Mouse (Mus musculus) hindbrain, embryonic 15.5 days (tissue): ENCODE data around the gene Pkm. TPM values are rescaled to one million over a fixed set of nuclear protein-coding genes. Genes with fewer than 3 reads are reported as not detected.

Source experiments
- ATAC-seq: fragments of 200-750 bp; cut with Nextera tagmentation; 2 replicates; pipeline ENCODE4 v1.8.0; 2017; ENCODE audit warnings: low read depth, moderate number of reproducible peaks, moderate TSS enrichment; ENCODE audit not compliant: low FRiP score
- H3K27ac ChIP-seq: fragments of 300-500 bp; sonication (generic); replicated peaks from 2 replicates; pipeline ENCODE4 v1.5.1; 2015; ENCODE audit warnings: mild to moderate bottlenecking, inconsistent platforms
- H3K27me3 ChIP-seq: fragments of 300-500 bp; sonication (generic); 2 replicates; pipeline ENCODE4 v1.6.1; 2015; ENCODE audit warnings: control low read depth, inconsistent platforms
- H3K36me3 ChIP-seq: fragments of 300-500 bp; sonication (generic); 2 replicates; pipeline ENCODE4 v1.6.1; 2015; ENCODE audit warnings: control low read depth, inconsistent platforms
- H3K4me1 ChIP-seq: fragments of 300-500 bp; sonication (generic); replicated peaks from 2 replicates; pipeline ENCODE4 v1.6.1; 2015; ENCODE audit warnings: control low read depth, inconsistent platforms
- H3K4me2 ChIP-seq: fragments of 300-500 bp; sonication (generic); 2 replicates; pipeline ENCODE4 v1.6.1; 2015; ENCODE audit warnings: moderate library complexity, mild to moderate bottlenecking, inconsistent platforms
- H3K4me3 ChIP-seq: fragments of 300-500 bp; sonication (generic); 2 replicates; pipeline ENCODE4 v1.5.1; 2015; ENCODE audit warnings: mild to moderate bottlenecking, inconsistent platforms
- H3K9ac ChIP-seq: fragments of 300-500 bp; sonication (generic); 2 replicates; pipeline ENCODE4 v1.6.1; 2015; ENCODE audit warnings: inconsistent platforms
- H3K9me3 ChIP-seq: fragments of 300-500 bp; sonication (generic); 2 replicates; pipeline ENCODE4 v1.6.1; 2016; ENCODE audit warnings: control low read depth, inconsistent platforms
- whole genome bisulfite sequencing: fragments of 180-500 bp; shearing (Covaris S2); methylation state at CpG from one replicate; pipeline ENCODE4 v1.1.7; 2015; 5-methylcytosine and 5-hydroxymethylcytosine counted together
- polyA plus RNA-seq: library from polyadenylated mRNA; unstranded; fragments of >200 nt; fragmentation: Nextera tagmentation; extraction: Ambion mirVana; gene quantifications from 2 replicates; pipeline ENCODE4 v1.2.1, GENCODE M21; 2015

The Pkm gene
- polyA plus RNA-seq, 1 experiment from 2014 or later, result 1,018 TPM

GRCm38 (mm10) chr9:59656635-59657617 is 758 bp downstream of the Pkm start:
- H3K27ac ChIP-seq, result peak overlapping the region; percentile 94
- H3K36me3 ChIP-seq, result peaks cover 2% of the 10 kb centered on the region
- WGBS, result under 1% methylated on average over 63 of the region's 65 CpGs
- H3K9me3 ChIP-seq, result no peaks in the 10 kb centered on the region
- no peaks in the 10 kb centered on the region for H3K27me3 ChIP-seq
- peaks cover 47% of the 10 kb centered on the region for H3K4me1 ChIP-seq
- peak overlapping the region; percentile 73 for H3K4me2 ChIP-seq
- peak; percentile 72 for ATAC-seq
- peak overlapping the region; percentile 60 for H3K4me3 ChIP-seq
- H3K9ac ChIP-seq, result peak overlapping the region; percentile 80

GRCm38 (mm10) chr9:59658146-59658545 is 2.0 kb downstream of the Pkm start:
- no peaks in the 10 kb centered on the region for H3K27me3 ChIP-seq

GRCm38 (mm10) chr9:59659036-59660026 is 3.2 kb downstream of the Pkm start:
- Histone ChIP-seq H3K27me3 (no peaks in the 10 kb centered on the region), H3K4me1 (peaks cover 69% of the 10 kb centered on the region), H3K4me2 (peak overlapping the region; percentile 73), H3K36me3 (0 out of 2 replicates have a peak, but pooled peaks cover 4% of the 10 kb centered on the region), H3K27ac (peak overlapping the region; percentile 52), H3K9ac (no peak overlapping the region), H3K4me3 (peak overlapping the region; percentile 60), H3K9me3 (no peaks in the 10 kb centered on the region)
- no peak for ATAC-seq
- 24% methylated on average over 14 of the region's 14 CpGs for WGBS

More at GRCm38 (mm10) chr9:59658146-59658545, 2.0 kb downstream of the Pkm start:
- peaks cover 58% of the 10 kb centered on the region for H3K4me1 ChIP-seq
- H3K27ac ChIP-seq, result peak overlapping the region; percentile 94
- peak overlapping the region; percentile 80 for H3K9ac ChIP-seq
- no peak for ATAC-seq
- no peaks in the 10 kb centered on the region for H3K9me3 ChIP-seq
- WGBS, result 11% methylated on average over 4 of the region's 4 CpGs
- H3K4me2 ChIP-seq, result peak overlapping the region; percentile 73
- H3K36me3 ChIP-seq, result 0 out of 2 replicates have a peak, but pooled peaks cover 2% of the 10 kb centered on the region
- H3K4me3 ChIP-seq, result peak overlapping the region; percentile 60

GRCm38 (mm10) chr9:59660421-59660820 is 4.3 kb downstream of the Pkm start:
- no peaks in the 10 kb centered on the region for H3K27me3 ChIP-seq
- no peak overlapping the region for H3K9ac ChIP-seq
- no peak overlapping the region for H3K4me3 ChIP-seq
- H3K36me3 ChIP-seq, result 0 out of 2 replicates have a peak, but pooled peaks cover 8% of the 10 kb centered on the region
- H3K4me1 ChIP-seq, result peaks cover 76% of the 10 kb centered on the region
- H3K27ac ChIP-seq, result peak overlapping the region; percentile 52; the same call in 1 of the 2 replicates
- H3K4me2 ChIP-seq, result peak overlapping the region; percentile 73
- WGBS, result 47% methylated on average over 10 of the region's 10 CpGs
- ATAC-seq, result no peak
- no peaks in the 10 kb centered on the region for H3K9me3 ChIP-seq

- ATAC-seq, result no peak
- no peak overlapping the region for H3K9ac ChIP-seq
- no peak overlapping the region for H3K4me2 ChIP-seq
- peaks cover 72% of the 10 kb centered on the region for H3K4me1 ChIP-seq
- H3K36me3 ChIP-seq, result peaks cover 17% of the 10 kb centered on the region
- no peak overlapping the region for H3K4me3 ChIP-seq
- H3K9me3 ChIP-seq, result no peaks in the 10 kb centered on the region
- H3K27me3 ChIP-seq, result no peaks in the 10 kb centered on the region
- H3K27ac ChIP-seq, result no peak overlapping the region
- WGBS, result 66% methylated on average over 6 of the region's 6 CpGs
Measured at GRCm38 (mm10) chr9:59661298-59661975, 5.3 kb downstream of the Pkm start.

- Histone ChIP-seq H3K4me1 (peaks cover 66% of the 10 kb centered on the region), H3K9ac (no peak overlapping the region), H3K27me3 (no peaks in the 10 kb centered on the region), H3K4me3 (no peak overlapping the region), H3K9me3 (no peaks in the 10 kb centered on the region), H3K27ac (no peak overlapping the region), H3K36me3 (peaks cover 35% of the 10 kb centered on the region), H3K4me2 (no peak overlapping the region)
- ATAC-seq, result no peak
- whole genome bisulfite sequencing, result 77% methylated on average over 7 of the region's 7 CpGs
Measured at GRCm38 (mm10) chr9:59663226-59663625, 7.1 kb downstream of the Pkm start.

- Histone ChIP-seq H3K27me3 (no peaks in the 10 kb centered on the region), H3K27ac (no peak overlapping the region), H3K36me3 (peaks cover 42% of the 10 kb centered on the region), H3K4me1 (peaks cover 58% of the 10 kb centered on the region), H3K4me3 (no peak overlapping the region), H3K9ac (no peak overlapping the region), H3K9me3 (no peaks in the 10 kb centered on the region), H3K4me2 (no peak overlapping the region)
- no peak for ATAC-seq
- WGBS, result 59% methylated on average over 3 of the region's 3 CpGs
Measured at GRCm38 (mm10) chr9:59663957-59664356, 7.8 kb downstream of the Pkm start.

- no peak for ATAC-seq
- no peak overlapping the region for H3K4me2 ChIP-seq
- 59% methylated on average over 4 of the region's 4 CpGs for whole genome bisulfite sequencing
- no peak overlapping the region for H3K27ac ChIP-seq
- no peak overlapping the region for H3K4me3 ChIP-seq
- H3K27me3 ChIP-seq, result no peaks in the 10 kb centered on the region
- no peaks in the 10 kb centered on the region for H3K9me3 ChIP-seq
- peaks cover 47% of the 10 kb centered on the region for H3K36me3 ChIP-seq
- H3K4me1 ChIP-seq, result peaks cover 50% of the 10 kb centered on the region
- H3K9ac ChIP-seq, result no peak overlapping the region
Measured at GRCm38 (mm10) chr9:59664664-59665256, 8.6 kb downstream of the Pkm start.

- Histone ChIP-seq H3K27ac (no peak overlapping the region), H3K4me3 (no peak overlapping the region), H3K4me2 (no peak overlapping the region), H3K9ac (no peak overlapping the region), H3K36me3 (peaks cover 59% of the 10 kb centered on the region), H3K9me3 (no peaks in the 10 kb centered on the region), H3K27me3 (no peaks in the 10 kb centered on the region), H3K4me1 (peaks cover 38% of the 10 kb centered on the region)
- 95% methylated on average over 8 of the region's 8 CpGs for WGBS
- no peak for ATAC-seq
Measured at GRCm38 (mm10) chr9:59666016-59666415, 9.8 kb downstream of the Pkm start.

- Histone ChIP-seq H3K4me2 (no peak overlapping the region), H3K36me3 (peaks cover 67% of the 10 kb centered on the region), H3K27me3 (no peaks in the 10 kb centered on the region), H3K27ac (no peak overlapping the region), H3K9ac (no peak overlapping the region), H3K4me1 (peaks cover 30% of the 10 kb centered on the region), H3K4me3 (no peak overlapping the region), H3K9me3 (no peaks in the 10 kb centered on the region)
- no peak for ATAC-seq
- 97% methylated on average over 1 of the region's 1 CpGs for WGBS
Measured at GRCm38 (mm10) chr9:59666813-59667212, 10.6 kb downstream of the Pkm start.

GRCm38 (mm10) chr9:59667250-59667649 is 11.1 kb downstream of the Pkm start:
- H3K27ac ChIP-seq, result no peak overlapping the region
- peaks cover 72% of the 10 kb centered on the region for H3K36me3 ChIP-seq
- H3K4me1 ChIP-seq, result peaks cover 25% of the 10 kb centered on the region
- H3K4me3 ChIP-seq, result no peak overlapping the region
- H3K4me2 ChIP-seq, result no peak overlapping the region
- H3K9me3 ChIP-seq, result no peaks in the 10 kb centered on the region
- H3K27me3 ChIP-seq, result no peaks in the 10 kb centered on the region
- H3K9ac ChIP-seq, result no peak overlapping the region
- no peak for ATAC-seq
- 68% methylated on average over 4 of the region's 4 CpGs for WGBS
